Mouse (Mus musculus) stomach, postnatal 0 days (tissue): Measurements from ENCODE around the gene Nrip3. TPM values are rescaled to one million over a fixed set of nuclear protein-coding genes. Genes with fewer than 3 reads are reported as not detected.

Source experiments
- ATAC-seq: fragments of 200-750 bp; cut with Nextera tagmentation; 2 replicates; pipeline ENCODE4 v1.8.0; 2017; ENCODE audit not compliant: low FRiP score, low TSS enrichment
- DNase-seq: peaks from one replicate; pipeline ENCODE4 v3.0.0-alpha.2; 2016; ENCODE audit warnings: low spot score
- H3K27ac ChIP-seq: fragments of 300-500 bp; sonication (generic); replicated peaks from 2 replicates; pipeline ENCODE4 v1.5.1; 2014; ENCODE audit warnings: mild to moderate bottlenecking, control low read depth
- H3K27me3 ChIP-seq: fragments of 300-500 bp; sonication (generic); 2 replicates; pipeline ENCODE4 v1.6.1; 2014; ENCODE audit warnings: low read length; ENCODE audit not compliant: control insufficient read depth, insufficient read depth
- H3K36me3 ChIP-seq: fragments of 300-500 bp; sonication (generic); 2 replicates; pipeline ENCODE4 v1.6.1; 2014; ENCODE audit warnings: low read length, mixed read lengths; ENCODE audit not compliant: control insufficient read depth, insufficient read depth
- H3K4me1 ChIP-seq: fragments of 300-500 bp; sonication (generic); replicated peaks from 2 replicates; pipeline ENCODE4 v1.6.1; 2014; ENCODE audit warnings: antibody characterized with exemption; ENCODE audit not compliant: control insufficient read depth, insufficient read depth
- H3K4me2 ChIP-seq: fragments of 300-500 bp; sonication (generic); replicated peaks from 2 replicates; pipeline ENCODE4 v1.6.1; 2014; ENCODE audit warnings: low read depth, mild to moderate bottlenecking, control low read depth, moderate library complexity
- H3K4me3 ChIP-seq: fragments of 300-500 bp; sonication (generic); 2 replicates; pipeline ENCODE4 v1.5.1; 2014; ENCODE audit warnings: low read depth, low read length, control low read depth
- H3K9ac ChIP-seq: fragments of 300-500 bp; sonication (generic); 2 replicates; pipeline ENCODE4 v1.6.1; 2014; ENCODE audit warnings: mild to moderate bottlenecking, low read length, control low read depth, mixed read lengths
- H3K9me3 ChIP-seq: fragments of 300-500 bp; sonication (generic); 2 replicates; pipeline ENCODE4 v1.6.1; 2016; ENCODE audit warnings: low read length; ENCODE audit not compliant: control insufficient read depth
- CTCF ChIP-seq: IDR thresholded peaks from 2 replicates; pipeline ENCODE4 v1.5.1; 2016; ENCODE audit warnings: antibody characterized with exemption, low read depth, mild to moderate bottlenecking, moderate library complexity
- EP300 ChIP-seq: optimal IDR thresholded peaks from 2 replicates; pipeline ENCODE3; 2016; ENCODE audit warnings: antibody characterized with exemption
- WGBS: fragments of 180-500 bp; shearing (Covaris S2); extraction: QIAGEN DNeasy Blood & Tissue Kit; methylation state at CpG from one replicate; pipeline ENCODE4 v1.1.7; 2014; 5-methylcytosine and 5-hydroxymethylcytosine counted together
- polyA plus RNA-seq: library from polyadenylated mRNA; unstranded; fragments of >200 nt; fragmentation: Nextera tagmentation; extraction: Ambion mirVana; gene quantifications from 2 replicates; pipeline ENCODE4 v1.2.1, GENCODE M21; 2015

Nrip3 gene
- polyA plus RNA-seq, 1 experiment from 2014 or later, result 0.63 TPM

- no peaks in the 10 kb centered on the region for H3K27me3 ChIP-seq
- DNase-seq (no peak), ATAC-seq (no peak)
- H3K4me3 ChIP-seq, result no peak overlapping the region
- no peak overlapping the region for H3K4me2 ChIP-seq
- H3K27ac ChIP-seq, result no peak overlapping the region
- no peak for TF ChIP-seq EP300
- H3K9me3 ChIP-seq, result no peaks in the 10 kb centered on the region
- no peak overlapping the region for H3K9ac ChIP-seq
- H3K4me1 ChIP-seq, result no peaks in the 10 kb centered on the region
- H3K36me3 ChIP-seq, result no peaks in the 10 kb centered on the region
- 98% methylated on average over 3 of the region's 3 CpGs for WGBS
Observed at GRCm38 (mm10) chr7:109756291-109756690, 25.5 kb downstream of the Nrip3 start.

- ATAC-seq (no peak), DNase-seq (no peak)
- Histone ChIP-seq H3K4me2 (no peak overlapping the region), H3K9me3 (no peaks in the 10 kb centered on the region), H3K27me3 (no peaks in the 10 kb centered on the region), H3K9ac (no peak overlapping the region), H3K36me3 (no peaks in the 10 kb centered on the region), H3K4me1 (no peaks in the 10 kb centered on the region), H3K4me3 (no peak overlapping the region), H3K27ac (peak overlapping the region; percentile 50; the same call in 1 of the 2 replicates)
- WGBS, result 75% methylated on average over 8 of the region's 8 CpGs
- no peak for TF ChIP-seq EP300
- no peak for TF ChIP-seq CTCF
Observed at GRCm38 (mm10) chr7:109754034-109754433, 27.8 kb downstream of the Nrip3 start.

- ATAC-seq (peak; percentile 90), DNase-seq (peak; percentile 89)
- no peaks in the 10 kb centered on the region for H3K36me3 ChIP-seq
- TF ChIP-seq CTCF (peak; percentile 42), EP300 (no peak)
- H3K9ac ChIP-seq, result peak within 1 kb of the TSS; percentile 96
- H3K4me3 ChIP-seq, result peak within 1 kb of the TSS; percentile 90
- peak within 1 kb of the TSS; percentile 96 for H3K27ac ChIP-seq
- under 1% methylated on average over 74 of the region's 74 CpGs for WGBS
- H3K9me3 ChIP-seq, result no peaks in the 10 kb centered on the region
- H3K27me3 ChIP-seq, result no peaks in the 10 kb centered on the region
- no peaks in the 10 kb centered on the region for H3K4me1 ChIP-seq
- H3K4me2 ChIP-seq, result peak within 1 kb of the TSS; percentile 90
Observed at GRCm38 (mm10) chr7:109752008-109752925, 29.6 kb downstream of the Nrip3 start, which contains the start of gene Tmem9b. Tmem9b (minus strand) TSS chr7:109752875.

GRCm38 (mm10) chr7:109751427-109752007, 30.3 kb downstream of the Nrip3 start:
- ATAC-seq (no peak), DNase-seq (no peak)
- 3% methylated on average over 13 of the region's 13 CpGs for WGBS
- H3K27ac ChIP-seq, result peak overlapping the region; percentile 96
- no peak for TF ChIP-seq CTCF
- TF ChIP-seq EP300, result no peak
- peak overlapping the region; percentile 90 for H3K4me2 ChIP-seq
- no peaks in the 10 kb centered on the region for H3K9me3 ChIP-seq
- no peaks in the 10 kb centered on the region for H3K4me1 ChIP-seq
- peak overlapping the region; percentile 96 for H3K9ac ChIP-seq
- H3K36me3 ChIP-seq, result 0 out of 2 replicates have a peak, but pooled peaks cover 1% of the 10 kb centered on the region
- H3K4me3 ChIP-seq, result peak overlapping the region; percentile 90
- no peaks in the 10 kb centered on the region for H3K27me3 ChIP-seq

DNA sequence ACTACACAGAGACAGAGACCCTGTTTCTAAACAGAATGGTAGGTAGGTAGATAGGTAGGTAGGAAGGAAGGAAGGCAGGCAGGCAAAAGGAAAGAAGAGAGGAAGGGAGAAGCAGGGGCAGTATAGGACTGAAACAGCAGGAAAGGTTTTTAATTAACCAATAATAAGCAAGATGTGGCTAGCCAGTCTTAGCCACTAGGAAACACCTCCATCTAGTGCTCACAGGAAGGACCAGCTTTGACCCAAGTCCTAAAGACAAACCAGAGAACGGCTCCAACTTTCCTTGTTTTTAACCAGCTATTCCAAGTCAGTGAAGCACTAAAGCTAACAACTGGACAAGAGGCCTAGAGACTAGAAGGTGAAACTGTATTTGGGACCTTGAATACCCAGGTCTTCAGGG, 34.1 kb downstream of the Nrip3 start:
- Histone ChIP-seq H3K4me1 (no peaks in the 10 kb centered on the region), H3K4me3 (no peak overlapping the region), H3K27ac (no peak overlapping the region), H3K9ac (no peak overlapping the region), H3K4me2 (no peak overlapping the region), H3K36me3 (peaks cover 12% of the 10 kb centered on the region; the same call in 1 of the 2 replicates), H3K27me3 (no peaks in the 10 kb centered on the region), H3K9me3 (no peaks in the 10 kb centered on the region)
- 29% methylated on average over 1 of the region's 1 CpGs for WGBS
- no peak for ATAC-seq
- peak; percentile 72 for TF ChIP-seq CTCF
- no peak for TF ChIP-seq EP300
- DNase-seq, result no peak
